Mouse (Mus musculus): ENCODE results near the gene Calcoco2.

- TF ChIP-seq POLR2A (IDR thresholded peaks at IDR 0.05; ENCODE audit: control insufficient read depth in 1 of 2, insufficient read depth in 1 of 2, low read depth in 1 of 2, low read length in 2 of 2, poor library complexity in 1 of 2) (no peak), CTCF (IDR thresholded peaks at IDR 0.05 in 2 of 3, conservative IDR thresholded peaks at IDR 0.05 in 1 of 3; ENCODE audit: control insufficient read depth in 1 of 3, insufficient read depth in 1 of 3, low read depth in 2 of 3, low read length in 3 of 3, poor library complexity in 1 of 3, severe bottlenecking in 1 of 3) (no peak), ZNF384 (IDR thresholded peaks at IDR 0.05; ENCODE audit: low read depth, low read length) (no peak), NRF1 (IDR thresholded peaks at IDR 0.05; ENCODE audit: insufficient read depth, low read depth, low read length, poor library complexity, severe bottlenecking) (no peak), MYB (IDR thresholded peaks at IDR 0.05; ENCODE audit: low read depth, low read length) (no peak), KAT2A (conservative IDR thresholded peaks at IDR 0.05; ENCODE audit: low read depth, low read length) (no peak), EP300 (IDR thresholded peaks at IDR 0.05; ENCODE audit: low read depth in 1 of 2, low read length in 2 of 2) (no peak), MEF2A (IDR thresholded peaks at IDR 0.05; ENCODE audit: extremely low read depth, insufficient replicate concordance, low read depth, low read length, poor library complexity, severe bottlenecking) (no peak), CHD1 (IDR thresholded peaks at IDR 0.05; ENCODE audit: low read depth, low read length) (no peak)
These were observed 2.3 kb upstream of the Calcoco2 start for GRCm38 (mm10) chr11:96114077-96114476.
